Mouse (Mus musculus) brain, embryonic 14.5 days (tissue): Measurements from ENCODE around the gene A430005L14Rik.

Experiments used
- CTCF ChIP-seq: fragments of 200-500 bp; IDR thresholded peaks from 2 replicates; pipeline ENCODE4 v1.5.1; 2012; ENCODE audit warnings: inconsistent platforms, mild to moderate bottlenecking, moderate library complexity, borderline replicate concordance; ENCODE audit not compliant: insufficient read depth, insufficient read length; ENCODE audit errors: extremely low read depth
- POLR2A ChIP-seq: fragments of 200-500 bp; IDR thresholded peaks from 2 replicates; pipeline ENCODE4 v1.6.1; 2012; ENCODE audit warnings: mild to moderate bottlenecking, inconsistent platforms, borderline replicate concordance; ENCODE audit not compliant: poor library complexity, insufficient read depth, insufficient read length, severe bottlenecking; ENCODE audit errors: extremely low read depth

DNA sequence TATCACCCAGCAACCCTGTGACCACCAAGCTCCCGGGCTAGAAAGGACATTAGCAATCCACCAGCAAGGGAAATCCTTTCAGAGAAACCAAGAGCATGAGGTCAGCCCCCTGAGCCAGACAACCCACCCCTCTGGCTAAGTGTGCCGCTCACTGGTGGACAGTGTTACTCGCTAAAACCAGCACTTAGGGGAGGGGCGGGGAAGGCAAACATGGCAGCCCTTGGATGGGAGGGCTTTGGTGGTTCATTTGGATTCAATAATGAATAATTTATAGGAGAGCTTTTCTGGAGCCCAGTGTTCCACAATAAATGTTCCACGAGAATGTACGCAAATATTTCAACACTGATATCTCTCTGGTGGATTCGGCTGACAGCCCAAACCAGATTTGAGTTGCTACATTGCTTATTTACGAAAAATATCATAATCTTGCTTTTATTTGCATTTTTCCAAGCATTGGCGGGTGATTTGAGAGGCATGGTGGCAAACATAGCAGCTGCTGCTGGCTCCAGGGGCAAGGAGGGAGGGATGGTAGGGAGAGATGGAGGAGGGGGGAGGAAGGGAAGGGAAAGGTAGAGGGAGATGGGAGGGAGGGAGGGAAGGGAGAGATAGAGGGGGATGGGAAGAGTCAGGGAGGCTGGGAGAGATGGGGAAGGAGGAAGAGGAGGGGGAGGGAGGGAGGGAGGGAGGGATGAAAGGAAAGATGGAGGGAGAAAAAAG, 36.4 kb upstream of the A430005L14Rik start:
- no peak for TF ChIP-seq POLR2A
- TF ChIP-seq CTCF: no peak
